Mouse (Mus musculus) neural tube, embryonic 12.5 days (tissue): ENCODE results near the gene Lyrm7. TPM values are rescaled to one million over a fixed set of nuclear protein-coding genes. Genes with fewer than 3 reads are reported as not detected.

Source experiments
- ATAC-seq: fragments of 200-750 bp; cut with Nextera tagmentation; 2 replicates; pipeline ENCODE4 v1.8.0; 2017; ENCODE audit warnings: low read depth, mild to moderate bottlenecking, moderate TSS enrichment, moderate library complexity; ENCODE audit not compliant: low FRiP score
- H3K27ac ChIP-seq: fragments of 300-500 bp; sonication (generic); 2 replicates; pipeline ENCODE4 v1.5.1; 2016
- H3K27me3 ChIP-seq: fragments of 300-500 bp; sonication (generic); replicated peaks from 2 replicates; pipeline ENCODE4 v1.6.1; 2016; ENCODE audit warnings: mild to moderate bottlenecking
- H3K36me3 ChIP-seq: fragments of 300-500 bp; sonication (generic); 2 replicates; pipeline ENCODE4 v1.6.1; 2016; ENCODE audit warnings: mild to moderate bottlenecking
- H3K4me1 ChIP-seq: fragments of 300-500 bp; sonication (generic); 2 replicates; pipeline ENCODE4 v1.6.1; 2016
- H3K4me2 ChIP-seq: fragments of 300-500 bp; sonication (generic); replicated peaks from 2 replicates; pipeline ENCODE4 v1.6.1; 2016; ENCODE audit warnings: mild to moderate bottlenecking
- H3K4me3 ChIP-seq: fragments of 300-500 bp; sonication (generic); 2 replicates; pipeline ENCODE4 v1.5.1; 2016
- H3K9ac ChIP-seq: fragments of 300-500 bp; sonication (generic); 2 replicates; pipeline ENCODE4 v1.6.1; 2016; ENCODE audit warnings: mild to moderate bottlenecking
- H3K9me3 ChIP-seq: fragments of 300-500 bp; sonication (generic); 2 replicates; pipeline ENCODE4 v1.6.1; 2016; ENCODE audit warnings: mild to moderate bottlenecking
- WGBS: fragments of 180-500 bp; shearing (Covaris S2); methylation state at CpG from one replicate; pipeline ENCODE4 v1.1.7; 2016; 5-methylcytosine and 5-hydroxymethylcytosine counted together
- polyA plus RNA-seq: library from polyadenylated mRNA; unstranded; fragments of >200 nt; fragmentation: Nextera tagmentation; extraction: Ambion mirVana; gene quantifications from 2 replicates; pipeline ENCODE4 v1.2.1, GENCODE M21; 2016

The Lyrm7 gene
- polyA plus RNA-seq, 1 experiment from 2014 or later: 7.4 TPM

DNA sequence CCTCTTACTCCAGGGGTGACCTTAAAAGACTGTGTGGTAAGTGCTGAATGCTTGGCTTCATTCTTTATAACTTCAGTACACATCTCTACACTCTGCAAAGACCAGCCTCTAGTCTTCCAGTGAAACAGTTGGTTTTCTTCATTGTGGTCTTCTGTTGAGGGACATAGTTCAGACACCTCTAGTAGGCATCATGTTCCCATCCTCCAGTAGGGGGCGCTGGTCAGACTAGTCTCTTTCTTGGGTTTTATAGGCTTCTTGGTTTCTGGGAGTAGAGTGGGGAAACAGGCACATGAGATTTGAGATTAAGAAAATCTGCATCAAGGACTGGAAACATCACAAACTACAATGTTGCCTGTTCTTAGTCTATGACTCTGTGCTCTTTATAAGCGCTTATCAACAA is 26.1 kb downstream of the Lyrm7 start:
- Histone ChIP-seq H3K27me3 (no peaks in the 10 kb centered on the region), H3K9ac (no peak overlapping the region), H3K27ac (no peak overlapping the region), H3K4me2 (no peak overlapping the region), H3K36me3 (peaks cover 1% of the 10 kb centered on the region), H3K4me3 (no peak overlapping the region), H3K9me3 (no peaks in the 10 kb centered on the region), H3K4me1 (no peaks in the 10 kb centered on the region)
- ATAC-seq: no peak
- 59% methylated on average over 2 of the region's 2 CpGs for WGBS

GRCm38 (mm10) chr11:54833833-54834232 is 26.9 kb downstream of the Lyrm7 start:
- Histone ChIP-seq H3K36me3 (no peaks in the 10 kb centered on the region), H3K4me2 (no peak overlapping the region), H3K4me1 (no peaks in the 10 kb centered on the region), H3K9ac (no peak overlapping the region), H3K27ac (no peak overlapping the region), H3K9me3 (no peaks in the 10 kb centered on the region), H3K27me3 (no peaks in the 10 kb centered on the region), H3K4me3 (no peak overlapping the region)
- 91% methylated on average over 4 of the region's 4 CpGs for WGBS
- ATAC-seq: no peak

DNA sequence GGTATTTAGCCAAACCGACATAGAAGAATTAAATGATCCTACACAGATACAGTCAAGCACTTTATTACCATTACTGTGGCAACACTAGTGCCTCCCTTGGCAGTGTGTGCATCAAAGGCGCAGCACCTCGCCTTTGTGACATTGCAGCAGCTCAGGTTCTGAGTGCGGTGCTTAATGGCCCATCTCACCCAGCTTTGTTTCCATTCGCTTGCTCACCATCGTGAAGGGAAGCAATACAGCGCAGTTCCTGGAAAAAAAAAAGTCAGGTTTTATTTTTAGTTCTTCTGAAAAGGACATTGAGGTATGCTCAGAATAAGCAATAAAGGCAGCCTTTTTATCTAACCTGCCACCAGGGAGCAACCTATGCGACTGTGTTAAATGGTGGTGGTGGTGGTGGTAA is 33.9 kb downstream of the Lyrm7 start:
- WGBS: 86% methylated on average over 8 of the region's 8 CpGs
- H3K27me3 ChIP-seq: no peaks in the 10 kb centered on the region
- no peak overlapping the region for H3K9ac ChIP-seq
- no peak for ATAC-seq
- H3K27ac ChIP-seq: no peak overlapping the region
- no peaks in the 10 kb centered on the region for H3K4me1 ChIP-seq
- no peak overlapping the region for H3K4me2 ChIP-seq
- no peaks in the 10 kb centered on the region for H3K9me3 ChIP-seq
- no peak overlapping the region for H3K4me3 ChIP-seq
- no peaks in the 10 kb centered on the region for H3K36me3 ChIP-seq

DNA sequence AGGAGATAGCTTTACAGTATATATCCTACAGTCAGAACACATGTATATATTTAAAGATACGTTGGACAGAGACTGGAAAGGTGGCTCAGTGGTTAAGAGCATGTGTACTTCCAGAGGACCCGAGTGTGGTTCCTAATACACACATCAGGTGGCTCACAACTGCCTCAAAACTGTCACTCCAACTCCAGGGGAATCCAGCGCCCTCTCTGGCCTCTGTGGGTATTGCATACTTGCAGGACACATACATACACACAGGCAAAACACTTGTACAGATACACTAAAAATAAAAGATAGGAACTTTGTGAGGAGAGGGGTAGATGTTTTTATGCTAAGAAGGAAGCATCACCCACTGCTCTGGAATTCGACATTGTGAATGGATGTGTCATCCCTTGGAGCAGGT is 34.9 kb downstream of the Lyrm7 start:
- Histone ChIP-seq H3K9me3 (no peaks in the 10 kb centered on the region), H3K27me3 (no peaks in the 10 kb centered on the region), H3K4me1 (no peaks in the 10 kb centered on the region; the same call in 1 of the 2 replicates), H3K4me2 (no peak overlapping the region), H3K36me3 (no peaks in the 10 kb centered on the region), H3K9ac (no peak overlapping the region), H3K4me3 (no peak overlapping the region), H3K27ac (no peak overlapping the region)
- no peak for ATAC-seq
- WGBS: 82% methylated on average over 4 of the region's 4 CpGs

GRCm38 (mm10) chr11:54823467-54823866 is 37.2 kb downstream of the Lyrm7 start:
- Histone ChIP-seq H3K27me3 (no peaks in the 10 kb centered on the region), H3K9me3 (no peaks in the 10 kb centered on the region), H3K9ac (no peak overlapping the region), H3K36me3 (no peaks in the 10 kb centered on the region), H3K4me1 (peaks cover 7% of the 10 kb centered on the region; the same call in 1 of the 2 replicates), H3K4me3 (no peak overlapping the region), H3K27ac (no peak overlapping the region), H3K4me2 (no peak overlapping the region)
- 89% methylated on average over 4 of the region's 4 CpGs for WGBS
- no peak for ATAC-seq

- no peak overlapping the region for H3K27ac ChIP-seq
- no peak overlapping the region for H3K9ac ChIP-seq
- no peaks in the 10 kb centered on the region for H3K36me3 ChIP-seq
- peaks cover 14% of the 10 kb centered on the region; the same call in 1 of the 2 replicates for H3K4me1 ChIP-seq
- no peak overlapping the region for H3K4me2 ChIP-seq
- H3K9me3 ChIP-seq: no peaks in the 10 kb centered on the region
- no peak for ATAC-seq
- no peak overlapping the region for H3K4me3 ChIP-seq
- no peaks in the 10 kb centered on the region for H3K27me3 ChIP-seq
- WGBS: 61% methylated on average over 7 of the region's 7 CpGs
These were observed 41.2 kb downstream of the Lyrm7 start for GRCm38 (mm10) chr11:54819489-54819888.

DNA sequence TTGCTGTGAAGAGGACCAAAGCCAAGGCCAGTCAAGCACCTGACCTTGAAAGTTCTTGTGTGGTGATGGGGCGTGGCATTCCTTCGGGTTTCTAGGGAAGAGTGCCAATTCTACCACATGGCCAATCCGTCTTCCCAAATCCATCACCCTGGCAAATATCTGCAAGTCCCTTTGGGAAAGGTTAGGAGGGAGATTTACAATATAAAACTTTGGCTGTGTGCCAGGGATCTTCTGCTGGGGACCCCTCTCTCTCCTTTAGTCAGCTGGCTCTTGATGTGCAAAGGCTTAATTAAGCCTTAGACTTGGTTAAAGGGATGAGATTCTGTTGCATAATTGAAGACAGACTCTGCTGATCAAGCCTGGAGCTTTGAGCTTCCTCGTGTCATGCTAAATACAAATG is 43.3 kb downstream of the Lyrm7 start:
- H3K36me3 ChIP-seq: no peaks in the 10 kb centered on the region
- WGBS: 71% methylated on average over 4 of the region's 4 CpGs
- no peak overlapping the region for H3K9ac ChIP-seq
- H3K4me1 ChIP-seq: peaks cover 26% of the 10 kb centered on the region; the same call in 1 of the 2 replicates
- H3K9me3 ChIP-seq: no peaks in the 10 kb centered on the region
- H3K27me3 ChIP-seq: no peaks in the 10 kb centered on the region
- H3K4me3 ChIP-seq: no peak overlapping the region
- no peak for ATAC-seq
- H3K4me2 ChIP-seq: no peak overlapping the region
- no peak overlapping the region for H3K27ac ChIP-seq

GRCm38 (mm10) chr11:54815659-54816058 is 45.1 kb downstream of the Lyrm7 start:
- H3K4me3 ChIP-seq: no peak overlapping the region
- ATAC-seq: no peak
- no peaks in the 10 kb centered on the region for H3K36me3 ChIP-seq
- no peaks in the 10 kb centered on the region for H3K27me3 ChIP-seq
- no peak overlapping the region for H3K9ac ChIP-seq
- H3K27ac ChIP-seq: no peak overlapping the region
- no peak overlapping the region for H3K4me2 ChIP-seq
- H3K4me1 ChIP-seq: peaks cover 38% of the 10 kb centered on the region
- no peaks in the 10 kb centered on the region for H3K9me3 ChIP-seq

GRCm38 (mm10) chr11:54812812-54813516 is 47.8 kb downstream of the Lyrm7 start:
- Histone ChIP-seq H3K36me3 (no peaks in the 10 kb centered on the region), H3K4me1 (peaks cover 30% of the 10 kb centered on the region), H3K27me3 (no peaks in the 10 kb centered on the region), H3K9ac (no peak overlapping the region), H3K4me2 (no peak overlapping the region), H3K27ac (peak overlapping the region; percentile 33; the same call in 1 of the 2 replicates), H3K4me3 (no peak overlapping the region), H3K9me3 (no peaks in the 10 kb centered on the region)
- 25% methylated on average over 8 of the region's 8 CpGs for WGBS
- ATAC-seq: peak; percentile 91

DNA sequence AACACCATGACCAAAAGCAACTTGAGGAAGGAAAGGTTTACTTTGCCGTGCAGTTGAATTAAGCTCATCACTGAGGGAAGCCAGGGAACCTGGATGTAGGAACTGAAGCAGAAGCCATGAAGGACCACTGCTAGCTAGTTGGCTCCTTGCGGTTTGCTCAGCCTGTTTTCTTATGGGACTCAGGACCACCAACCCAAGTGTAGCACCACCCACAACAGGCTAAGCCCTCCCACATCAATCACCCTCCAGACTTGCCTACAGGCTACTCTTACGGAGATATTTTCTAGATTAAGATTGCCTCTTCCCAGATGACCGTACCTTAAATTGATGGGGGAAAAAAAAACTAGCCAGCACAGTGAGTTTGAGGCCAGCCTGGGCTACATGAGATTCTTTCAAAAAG is 48.4 kb downstream of the Lyrm7 start:
- Histone ChIP-seq H3K9me3 (no peaks in the 10 kb centered on the region), H3K4me1 (peaks cover 25% of the 10 kb centered on the region), H3K27ac (peak overlapping the region; percentile 65), H3K4me2 (0 out of 2 replicates have a peak overlapping the region, but pooled peaks have one; percentile 9), H3K9ac (no peak overlapping the region), H3K4me3 (no peak overlapping the region), H3K27me3 (no peaks in the 10 kb centered on the region), H3K36me3 (no peaks in the 10 kb centered on the region)
- peak; percentile 69; the same call in 1 of the 2 replicates for ATAC-seq
- WGBS: 31% methylated on average over 4 of the region's 4 CpGs

GRCm38 (mm10) chr11:54811054-54811453 is 49.7 kb downstream of the Lyrm7 start:
- H3K4me3 ChIP-seq: no peak overlapping the region
- WGBS: 83% methylated on average over 3 of the region's 3 CpGs
- H3K9me3 ChIP-seq: no peaks in the 10 kb centered on the region
- H3K4me1 ChIP-seq: peaks cover 24% of the 10 kb centered on the region
- no peak overlapping the region for H3K4me2 ChIP-seq
- no peaks in the 10 kb centered on the region for H3K27me3 ChIP-seq
- no peak overlapping the region for H3K9ac ChIP-seq
- no peak for ATAC-seq
- no peaks in the 10 kb centered on the region for H3K36me3 ChIP-seq
- no peak overlapping the region for H3K27ac ChIP-seq

GRCm38 (mm10) chr11:54809582-54809981 is 51.1 kb downstream of the Lyrm7 start:
- Histone ChIP-seq H3K9me3 (no peaks in the 10 kb centered on the region), H3K4me2 (no peak overlapping the region), H3K27me3 (no peaks in the 10 kb centered on the region), H3K4me1 (peaks cover 24% of the 10 kb centered on the region), H3K36me3 (no peaks in the 10 kb centered on the region), H3K9ac (no peak overlapping the region), H3K4me3 (no peak overlapping the region), H3K27ac (no peak overlapping the region)
- 87% methylated on average over 5 of the region's 5 CpGs for WGBS
- ATAC-seq: no peak

- Histone ChIP-seq H3K27me3 (no peaks in the 10 kb centered on the region), H3K4me1 (peaks cover 17% of the 10 kb centered on the region), H3K9ac (no peak overlapping the region), H3K4me2 (no peak overlapping the region), H3K4me3 (no peak overlapping the region), H3K9me3 (no peaks in the 10 kb centered on the region), H3K27ac (no peak overlapping the region), H3K36me3 (no peaks in the 10 kb centered on the region)
- 87% methylated on average over 4 of the region's 4 CpGs for whole genome bisulfite sequencing
- no peak for ATAC-seq
These were observed 52.5 kb downstream of the Lyrm7 start for GRCm38 (mm10) chr11:54808177-54808576.
